Mouse (Mus musculus) kidney, adult 2 months (tissue): Measurements from ENCODE around the gene Slc50a1. TPM values are rescaled to one million over a fixed set of nuclear protein-coding genes. Genes with fewer than 3 reads are reported as not detected.

Experiments
- DNase-seq: peaks from one replicate; pipeline ENCODE4 v3.0.0; 2021
- H3K27ac ChIP-seq: fragments of 200-500 bp; 2 replicates; pipeline ENCODE4 v1.5.1; 2012; ENCODE audit warnings: low read depth, low read length, control low read depth, inconsistent platforms; ENCODE audit not compliant: insufficient read depth
- H3K27me3 ChIP-seq: fragments of 200-500 bp; replicated peaks from 2 replicates; pipeline ENCODE4 v1.6.1; 2012; ENCODE audit warnings: mild to moderate bottlenecking, moderate library complexity, low read length, inconsistent platforms; ENCODE audit not compliant: control insufficient read depth, insufficient read depth
- H3K36me3 ChIP-seq: fragments of 200-500 bp; 2 replicates; pipeline ENCODE4 v1.6.1; 2012; ENCODE audit warnings: mild to moderate bottlenecking, moderate library complexity, low read length, inconsistent platforms; ENCODE audit not compliant: control insufficient read depth, insufficient read depth
- H3K4me1 ChIP-seq: fragments of 200-500 bp; 2 replicates; pipeline ENCODE4 v1.6.1; 2011; ENCODE audit warnings: low read length; ENCODE audit not compliant: control insufficient read depth, insufficient read depth
- H3K4me3 ChIP-seq: fragments of 200-500 bp; 2 replicates; pipeline ENCODE4 v1.5.1; 2011; ENCODE audit warnings: mild to moderate bottlenecking, low read depth, low read length, control low read depth; ENCODE audit not compliant: insufficient read depth
- CTCF ChIP-seq: fragments of 200-500 bp; conservative IDR thresholded peaks from 2 replicates; pipeline ENCODE4 v1.5.1; 2011; ENCODE audit warnings: low read depth, mild to moderate bottlenecking, control low read depth, low read length, moderate library complexity, mixed read lengths; ENCODE audit not compliant: insufficient read depth, insufficient read length
- POLR2A ChIP-seq: fragments of 200-500 bp; IDR thresholded peaks from one replicate; pipeline ENCODE4 v1.6.1; 2011; ENCODE audit warnings: low read depth, low read length, control low read depth
- WGBS: fragments of 180-500 bp; shearing (Covaris S2); methylation state at CpG from one replicate; pipeline ENCODE4 v1.1.7; 2018; 5-methylcytosine and 5-hydroxymethylcytosine counted together
- polyA plus RNA-seq: library from polyadenylated mRNA; depleted of rRNA; stranded (reverse); fragments of >200 nt; gene quantifications from 2 replicates; pipeline ENCODE4 v1.2.3, GENCODE M21; 2012; rRNA removed

Gene Slc50a1
- polyA plus RNA-seq: 109 and 110 TPM in 2 replicates

DNA sequence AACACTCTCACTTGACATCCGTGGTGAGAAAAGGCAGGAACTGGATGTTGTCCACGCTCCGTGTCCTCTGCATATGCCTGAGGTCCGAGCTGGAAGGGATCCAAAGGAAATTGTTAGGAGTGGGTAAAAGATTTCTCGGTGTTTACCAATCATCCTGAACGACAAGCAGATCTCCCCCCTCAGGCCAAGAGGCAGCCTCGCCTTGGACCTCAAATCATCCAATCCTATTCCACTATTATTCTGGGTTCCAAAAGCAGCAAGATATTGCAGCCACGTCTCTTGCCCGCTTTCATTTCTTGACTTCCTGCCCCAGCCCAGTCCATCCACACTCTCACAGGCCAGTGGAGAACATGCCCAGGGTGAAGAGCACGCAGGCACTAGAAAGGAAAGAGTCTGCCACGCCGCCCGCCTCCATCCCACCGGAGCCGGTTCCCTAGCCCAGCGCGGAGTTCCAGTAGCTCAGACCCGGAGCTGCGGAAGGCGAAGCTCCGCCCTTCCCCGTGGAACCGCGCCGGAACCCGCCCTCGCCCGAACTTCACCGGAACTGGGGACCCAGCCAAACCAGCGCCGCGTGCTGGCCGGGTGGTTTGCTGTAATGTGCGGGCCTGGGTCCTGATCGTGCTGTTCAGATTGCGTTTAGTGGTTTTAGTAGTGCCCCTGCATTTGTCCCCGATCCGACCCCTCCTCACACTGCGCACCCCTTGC lies at the start of gene Slc50a1:
Slc50a1 (minus strand) TSS at position 520 of the 705 bp plus-strand sequence.
- Histone ChIP-seq H3K4me3 (peak within 1 kb of the TSS; percentile 58), H3K27me3 (no peaks in the 10 kb centered on the region), H3K27ac (peak within 1 kb of the TSS; percentile 62), H3K36me3 (peaks cover 6% of the 10 kb centered on the region), H3K4me1 (peaks cover 22% of the 10 kb centered on the region; the same call in 1 of the 2 replicates)
- WGBS: 2% methylated on average over 39 of the region's 39 CpGs
- DNase-seq: peak; percentile 91
- TF ChIP-seq POLR2A (peak; percentile 38), CTCF (peak; percentile 42)

DNA sequence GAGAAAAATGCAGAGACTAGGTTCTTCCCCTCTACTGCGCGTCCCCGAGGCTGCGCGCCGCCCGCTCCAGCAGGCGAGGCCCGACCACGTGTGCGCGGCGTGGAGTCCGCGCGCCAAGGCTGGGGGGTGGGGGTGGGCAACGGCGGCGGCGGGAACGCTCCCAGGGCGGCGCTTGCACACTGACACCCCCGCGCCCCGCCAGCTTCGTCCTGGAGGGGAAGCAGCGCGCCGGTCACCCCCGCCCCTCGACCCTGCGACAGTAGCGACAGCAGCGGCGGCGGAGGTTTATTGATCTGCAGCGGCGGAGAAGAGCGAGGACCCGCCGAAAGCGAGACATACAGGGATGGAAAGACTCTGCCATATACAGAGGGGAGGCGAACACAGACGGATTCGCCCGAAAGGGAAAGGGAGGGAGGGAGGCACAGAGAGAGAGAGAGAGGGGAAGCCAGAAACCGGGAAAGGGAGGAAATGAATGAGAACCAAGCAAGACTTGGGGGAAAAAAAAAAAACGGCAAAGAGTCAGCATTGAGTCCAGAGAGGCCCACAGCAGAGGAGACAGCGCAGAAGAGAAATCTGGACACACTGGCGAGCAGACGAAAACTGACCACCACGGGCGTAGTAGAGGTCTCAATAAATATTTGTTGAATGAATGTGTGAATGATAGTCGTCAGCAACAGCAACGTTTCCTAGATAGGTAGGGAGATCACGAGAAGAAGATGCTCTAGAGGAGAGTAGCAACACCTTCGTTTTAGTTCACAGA lies 49.4 kb upstream of the Slc50a1 start:
- TF ChIP-seq CTCF: no peak
- TF ChIP-seq POLR2A: no peak
- Histone ChIP-seq H3K27ac (no peak overlapping the region), H3K4me3 (no peak overlapping the region), H3K4me1 (peaks cover 15% of the 10 kb centered on the region), H3K27me3 (peaks cover 7% of the 10 kb centered on the region), H3K36me3 (no peaks in the 10 kb centered on the region)
- DNase-seq: no peak
- 5% methylated on average over 58 of the region's 58 CpGs for WGBS

DNA sequence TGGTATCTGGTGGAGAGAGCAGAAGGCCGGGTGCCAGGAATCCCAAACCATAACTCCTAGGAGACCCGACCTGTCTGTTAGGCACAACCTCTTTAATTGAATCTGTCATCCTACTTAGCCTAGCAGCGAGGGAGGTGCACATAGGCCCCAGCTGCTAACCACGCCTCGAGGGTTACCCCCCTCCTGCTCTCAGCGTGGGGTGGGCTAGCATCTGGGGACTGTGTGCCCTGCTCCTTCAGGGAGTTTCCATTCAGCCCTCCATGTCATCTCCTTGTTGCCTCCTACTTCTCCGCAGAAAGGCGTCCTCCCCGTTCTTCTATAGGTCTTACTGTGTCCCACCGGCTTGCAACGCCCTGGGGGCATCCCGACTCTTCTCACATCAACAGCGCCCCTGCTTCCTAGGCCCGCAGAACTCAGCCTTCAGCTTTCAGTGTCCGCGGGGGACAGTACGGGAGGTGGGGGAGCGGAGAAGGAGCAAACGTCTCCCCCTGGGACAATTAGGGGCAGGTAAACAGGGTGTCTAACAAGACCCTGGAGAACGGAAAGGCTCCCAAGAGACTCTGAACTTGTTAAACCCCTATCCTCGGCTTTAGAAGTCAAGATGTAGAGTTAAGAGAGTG lies 48.7 kb upstream of the Slc50a1 start:
- Histone ChIP-seq H3K36me3 (no peaks in the 10 kb centered on the region), H3K4me1 (peaks cover 15% of the 10 kb centered on the region), H3K4me3 (no peak overlapping the region), H3K27ac (no peak overlapping the region), H3K27me3 (peaks cover 7% of the 10 kb centered on the region)
- TF ChIP-seq CTCF (no peak), POLR2A (no peak)
- DNase-seq: no peak
- 42% methylated on average over 21 of the region's 21 CpGs for WGBS

DNA sequence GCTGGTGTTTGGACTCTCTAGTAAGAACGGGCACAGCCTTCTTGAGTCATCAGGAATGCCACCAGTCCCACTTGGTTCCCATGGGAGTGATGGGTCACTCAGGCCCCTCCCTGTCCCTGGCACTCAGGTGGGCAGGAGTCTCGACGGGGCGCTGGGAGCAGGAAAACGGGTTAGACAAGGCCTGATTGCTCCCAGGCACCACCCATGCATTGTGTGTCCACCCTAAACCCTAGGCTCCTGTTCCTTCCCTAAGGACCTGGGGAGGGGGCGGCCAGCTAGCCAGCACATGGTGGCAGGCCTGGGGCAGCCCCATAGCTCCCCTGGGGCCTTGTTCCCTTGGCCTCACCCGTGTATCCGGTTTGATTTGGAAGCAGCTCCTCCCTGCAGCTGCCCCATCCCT lies 47.9 kb upstream of the Slc50a1 start:
- peaks cover 7% of the 10 kb centered on the region for H3K27me3 ChIP-seq
- H3K27ac ChIP-seq: no peak overlapping the region
- H3K36me3 ChIP-seq: no peaks in the 10 kb centered on the region
- TF ChIP-seq CTCF (no peak), POLR2A (no peak)
- H3K4me3 ChIP-seq: no peak overlapping the region
- peaks cover 15% of the 10 kb centered on the region for H3K4me1 ChIP-seq
- 79% methylated on average over 8 of the region's 8 CpGs for WGBS
- no peak for DNase-seq

DNA sequence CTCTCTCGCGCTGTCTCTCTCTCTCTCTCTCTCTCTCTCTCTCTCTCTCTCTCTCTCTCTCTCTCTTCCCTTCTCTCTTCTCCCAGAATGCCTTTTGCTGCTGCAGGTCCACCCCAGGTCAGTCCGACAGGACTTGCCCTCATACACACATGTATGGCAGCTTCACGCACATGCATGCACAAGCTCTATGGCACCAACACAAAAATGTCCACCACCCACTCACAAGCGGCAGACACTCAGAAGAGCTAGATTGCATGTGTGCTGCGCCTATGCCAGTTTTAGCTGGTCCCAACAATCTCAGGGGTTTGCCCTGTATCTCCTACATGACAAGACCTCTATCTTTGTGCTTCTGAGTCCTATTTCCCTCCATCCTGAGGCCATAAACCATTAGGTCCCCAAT lies 46.9 kb upstream of the Slc50a1 start:
- no peak for DNase-seq
- H3K36me3 ChIP-seq: no peaks in the 10 kb centered on the region
- TF ChIP-seq CTCF (no peak), POLR2A (no peak)
- H3K27ac ChIP-seq: no peak overlapping the region
- H3K27me3 ChIP-seq: peaks cover 7% of the 10 kb centered on the region
- H3K4me1 ChIP-seq: peaks cover 14% of the 10 kb centered on the region
- 69% methylated on average over 6 of the region's 6 CpGs for WGBS
- no peak overlapping the region for H3K4me3 ChIP-seq

DNA sequence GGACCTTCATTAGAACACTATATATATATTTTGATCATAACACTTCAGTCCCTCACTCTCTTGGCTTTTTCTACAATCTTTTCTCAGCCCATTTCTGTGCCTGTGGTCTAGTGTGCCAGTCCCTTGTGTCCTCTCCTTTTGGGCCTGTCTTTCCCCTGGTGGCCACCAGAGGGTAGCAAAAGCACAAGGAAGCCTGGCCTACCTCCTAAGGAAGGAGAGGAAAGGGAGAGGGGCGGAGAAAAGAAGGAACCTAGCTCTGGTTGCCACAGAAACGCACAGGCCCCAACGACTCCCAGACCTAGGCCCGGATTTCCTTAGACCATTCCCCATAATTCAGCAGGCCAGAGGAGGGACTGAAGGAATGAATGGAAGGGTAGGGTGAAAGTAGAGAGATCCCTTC lies 46.5 kb upstream of the Slc50a1 start:
- 2% methylated on average over 4 of the region's 4 CpGs for WGBS
- H3K27me3 ChIP-seq: peaks cover 7% of the 10 kb centered on the region
- H3K27ac ChIP-seq: no peak overlapping the region
- no peak overlapping the region for H3K4me3 ChIP-seq
- TF ChIP-seq POLR2A (no peak), CTCF (peak; percentile 95)
- H3K36me3 ChIP-seq: no peaks in the 10 kb centered on the region
- peak; percentile 93 for DNase-seq
- H3K4me1 ChIP-seq: peaks cover 10% of the 10 kb centered on the region
